Mouse (Mus musculus) liver, embryonic 16.5 days (tissue): ENCODE results near the gene Cd28. TPM values are rescaled to one million over a fixed set of nuclear protein-coding genes. Genes with fewer than 3 reads are reported as not detected.

Experiments
- ATAC-seq: fragments of 200-750 bp; cut with Nextera tagmentation; 2 replicates; pipeline ENCODE4 v1.8.0; 2017; ENCODE audit warnings: low read depth, mild to moderate bottlenecking, moderate number of reproducible peaks, moderate library complexity
- H3K27ac ChIP-seq: fragments of 300-500 bp; sonication (generic); 2 replicates; pipeline ENCODE4 v1.5.1; 2014; ENCODE audit warnings: mild to moderate bottlenecking, low read length
- H3K27me3 ChIP-seq: fragments of 300-500 bp; sonication (generic); 2 replicates; pipeline ENCODE4 v1.6.1; 2014; ENCODE audit warnings: low read depth, low read length, mixed read lengths; ENCODE audit not compliant: control insufficient read depth, insufficient read depth
- H3K36me3 ChIP-seq: fragments of 300-500 bp; sonication (generic); 2 replicates; pipeline ENCODE4 v1.6.1; 2014; ENCODE audit warnings: mild to moderate bottlenecking; ENCODE audit not compliant: control insufficient read depth, insufficient read depth
- H3K4me1 ChIP-seq: fragments of 300-500 bp; sonication (generic); 2 replicates; pipeline ENCODE4 v1.6.1; 2014; ENCODE audit warnings: low read depth, low read length, mixed read lengths; ENCODE audit not compliant: control insufficient read depth
- H3K4me2 ChIP-seq: fragments of 300-500 bp; sonication (generic); 2 replicates; pipeline ENCODE4 v1.6.1; 2014; ENCODE audit warnings: low read depth, low read length, mixed read lengths
- H3K4me3 ChIP-seq: fragments of 300-500 bp; sonication (generic); 2 replicates; pipeline ENCODE4 v1.5.1; 2014; ENCODE audit warnings: low read depth, mild to moderate bottlenecking, low read length
- H3K9ac ChIP-seq: fragments of 300-500 bp; sonication (generic); 2 replicates; pipeline ENCODE4 v1.6.1; 2014; ENCODE audit warnings: low read depth, low read length
- H3K9me3 ChIP-seq: fragments of 300-500 bp; sonication (generic); replicated peaks from 2 replicates; pipeline ENCODE4 v1.6.1; 2016; ENCODE audit warnings: low read length; ENCODE audit not compliant: control insufficient read depth
- WGBS: fragments of 180-500 bp; shearing (Covaris S2); extraction: QIAGEN DNeasy Blood & Tissue Kit; methylation state at CpG from one replicate; pipeline ENCODE4 v1.1.7; 2014; ENCODE audit not compliant: insufficient replicate concordance; 5-methylcytosine and 5-hydroxymethylcytosine counted together
- polyA plus RNA-seq: library from polyadenylated mRNA; unstranded; fragments of >200 nt; fragmentation: Nextera tagmentation; extraction: Ambion mirVana; gene quantifications from 2 replicates; pipeline ENCODE4 v1.2.1, GENCODE M21; 2015

Gene Cd28
- polyA plus RNA-seq, 1 experiment from 2014 or later: 0.06 TPM

GRCm38 (mm10) chr1:60715651-60716196, 876 bp upstream of the Cd28 start:
- Histone ChIP-seq H3K9ac (no peak overlapping the region), H3K27ac (0 out of 2 replicates have a peak overlapping the region, but pooled peaks have one; percentile 12), H3K36me3 (no peaks in the 10 kb centered on the region), H3K9me3 (no peaks in the 10 kb centered on the region), H3K27me3 (no peaks in the 10 kb centered on the region), H3K4me1 (no peaks in the 10 kb centered on the region), H3K4me3 (no peak overlapping the region), H3K4me2 (no peak overlapping the region)
- ATAC-seq: no peak
- WGBS: 55% methylated on average over 8 of the region's 8 CpGs

DNA sequence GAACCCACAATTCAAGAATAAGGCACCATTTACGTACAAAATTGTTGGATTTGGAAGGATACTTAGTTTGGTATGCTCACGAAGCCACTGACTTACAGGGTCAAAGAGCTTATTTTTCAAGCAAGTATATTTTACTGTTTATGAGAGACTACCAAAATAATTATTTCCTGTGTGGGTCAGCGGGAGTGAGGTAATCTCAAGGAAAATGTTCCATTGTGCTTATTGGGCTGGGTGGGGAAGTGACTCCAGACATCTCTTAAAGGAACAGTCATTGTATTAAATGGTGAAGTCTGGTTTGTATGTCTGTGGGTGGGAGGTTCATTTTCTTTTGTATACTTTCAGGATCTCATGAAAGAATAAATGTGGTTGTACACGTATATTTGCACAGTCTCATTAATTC, 2.0 kb downstream of the Cd28 start:
- Histone ChIP-seq H3K27me3 (no peaks in the 10 kb centered on the region), H3K4me2 (no peak overlapping the region), H3K4me3 (no peak overlapping the region), H3K9me3 (no peaks in the 10 kb centered on the region), H3K9ac (no peak overlapping the region), H3K27ac (no peak overlapping the region), H3K4me1 (no peaks in the 10 kb centered on the region), H3K36me3 (no peaks in the 10 kb centered on the region)
- ATAC-seq: no peak
- 48% methylated on average over 4 of the region's 4 CpGs for WGBS

- Histone ChIP-seq H3K36me3 (no peaks in the 10 kb centered on the region), H3K27ac (no peak overlapping the region), H3K27me3 (no peaks in the 10 kb centered on the region), H3K4me2 (no peak overlapping the region), H3K4me3 (no peak overlapping the region), H3K9me3 (no peaks in the 10 kb centered on the region), H3K9ac (no peak overlapping the region), H3K4me1 (no peaks in the 10 kb centered on the region)
- whole genome bisulfite sequencing: 68% methylated on average over 3 of the region's 3 CpGs
- ATAC-seq: no peak
Measured at GRCm38 (mm10) chr1:60723555-60723954, 7.0 kb downstream of the Cd28 start.

DNA sequence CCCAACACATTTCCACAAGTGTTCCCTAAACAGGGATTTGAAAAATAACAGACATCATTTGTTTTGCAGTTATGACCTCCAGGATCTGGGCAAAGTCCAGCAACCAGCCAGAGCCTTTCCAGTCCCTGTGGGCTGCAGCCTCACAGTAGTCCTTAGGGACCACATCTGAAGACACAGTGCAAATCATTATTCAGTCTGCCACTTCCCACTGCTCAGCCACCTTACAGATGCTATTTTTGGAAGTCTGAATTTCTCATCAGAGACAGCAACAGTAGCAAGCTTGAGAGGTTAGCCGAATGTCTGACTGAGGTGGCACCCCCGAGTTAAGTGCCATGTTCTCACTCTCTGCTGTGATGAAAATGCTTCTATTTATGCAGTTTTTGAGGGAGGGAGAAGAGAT, 15.3 kb downstream of the Cd28 start:
- Histone ChIP-seq H3K9me3 (no peaks in the 10 kb centered on the region), H3K36me3 (no peaks in the 10 kb centered on the region), H3K27ac (no peak overlapping the region), H3K9ac (no peak overlapping the region), H3K4me1 (no peaks in the 10 kb centered on the region), H3K4me2 (no peak overlapping the region), H3K27me3 (no peaks in the 10 kb centered on the region), H3K4me3 (no peak overlapping the region)
- 58% methylated on average over 2 of the region's 2 CpGs for WGBS
- ATAC-seq: no peak

GRCm38 (mm10) chr1:60735072-60735907, 18.7 kb downstream of the Cd28 start:
- Histone ChIP-seq H3K9ac (no peak overlapping the region), H3K27ac (no peak overlapping the region), H3K9me3 (no peaks in the 10 kb centered on the region), H3K4me1 (no peaks in the 10 kb centered on the region), H3K27me3 (no peaks in the 10 kb centered on the region), H3K36me3 (no peaks in the 10 kb centered on the region), H3K4me2 (no peak overlapping the region), H3K4me3 (no peak overlapping the region)
- 56% methylated on average over 12 of the region's 12 CpGs for WGBS
- peak; percentile 64 for ATAC-seq

DNA sequence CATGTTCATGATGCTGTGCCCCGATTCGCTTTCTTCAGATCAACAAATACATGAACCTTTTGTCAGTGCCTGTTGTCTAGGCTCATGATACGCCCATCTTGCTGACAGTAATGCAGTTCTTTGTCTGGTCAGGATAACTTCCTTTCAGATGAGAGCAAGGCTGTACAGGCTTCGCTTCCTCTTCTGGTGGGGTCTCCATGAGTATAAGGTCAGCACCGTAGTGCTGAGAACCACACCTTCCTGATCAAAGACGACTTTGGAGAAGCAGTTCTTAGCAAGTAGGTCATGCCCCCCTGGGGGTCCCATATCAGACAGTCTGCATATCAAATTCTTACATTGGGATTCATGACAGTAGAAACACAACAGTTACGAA, 19.3 kb downstream of the Cd28 start:
- Histone ChIP-seq H3K4me2 (no peak overlapping the region), H3K36me3 (no peaks in the 10 kb centered on the region), H3K9me3 (no peaks in the 10 kb centered on the region), H3K4me3 (no peak overlapping the region), H3K4me1 (no peaks in the 10 kb centered on the region), H3K27me3 (no peaks in the 10 kb centered on the region), H3K27ac (no peak overlapping the region), H3K9ac (no peak overlapping the region)
- ATAC-seq: no peak
- WGBS: 42% methylated on average over 7 of the region's 7 CpGs

GRCm38 (mm10) chr1:60744266-60744665, 27.7 kb downstream of the Cd28 start:
- H3K4me2 ChIP-seq: no peak overlapping the region
- no peaks in the 10 kb centered on the region for H3K4me1 ChIP-seq
- H3K36me3 ChIP-seq: no peaks in the 10 kb centered on the region
- no peak overlapping the region for H3K27ac ChIP-seq
- no peak overlapping the region for H3K4me3 ChIP-seq
- 21% methylated on average over 1 of the region's 1 CpGs for WGBS
- ATAC-seq: no peak
- H3K9ac ChIP-seq: no peak overlapping the region
- H3K9me3 ChIP-seq: no peaks in the 10 kb centered on the region
- no peaks in the 10 kb centered on the region for H3K27me3 ChIP-seq

GRCm38 (mm10) chr1:60745664-60746063, 29.1 kb downstream of the Cd28 start:
- H3K27me3 ChIP-seq: no peaks in the 10 kb centered on the region
- WGBS: 41% methylated on average over 7 of the region's 7 CpGs
- no peaks in the 10 kb centered on the region for H3K4me1 ChIP-seq
- no peak overlapping the region for H3K9ac ChIP-seq
- no peaks in the 10 kb centered on the region for H3K36me3 ChIP-seq
- no peaks in the 10 kb centered on the region for H3K9me3 ChIP-seq
- H3K27ac ChIP-seq: no peak overlapping the region
- no peak for ATAC-seq
- H3K4me3 ChIP-seq: no peak overlapping the region
- no peak overlapping the region for H3K4me2 ChIP-seq

- Histone ChIP-seq H3K9me3 (no peaks in the 10 kb centered on the region), H3K4me3 (no peak overlapping the region), H3K27ac (no peak overlapping the region), H3K36me3 (no peaks in the 10 kb centered on the region), H3K27me3 (no peaks in the 10 kb centered on the region), H3K4me2 (no peak overlapping the region), H3K4me1 (no peaks in the 10 kb centered on the region), H3K9ac (no peak overlapping the region)
- 22% methylated on average over 2 of the region's 2 CpGs for WGBS
- ATAC-seq: no peak
Measured at GRCm38 (mm10) chr1:60746153-60746552, 29.6 kb downstream of the Cd28 start.
